Mouse (Mus musculus) layer of hippocampus, postnatal 25 days (tissue): ENCODE measurements at regions not wholly inside any gene's neighbourhood (a gene's known extent, or its start where the extent isn't known, plus 50 kb on each side); places are given as distances from the start of the nearest gene placed in this dataset.

Experiments used
- DNase-seq, 2 experiments: peaks; one replicate each; pipeline ENCODE4 v3.0.0; 2022; ENCODE audit warnings: mixed read lengths in 2 of 2, low spot score in 1 of 2; ENCODE audit errors: extremely low spot score in 1 of 2

GRCm38 (mm10) chr9:27242325-27242724, 56.7 kb upstream of the Igsf9b start:
- DNase-seq: no peak

GRCm38 (mm10) chr9:27240926-27241325, 58.1 kb upstream of the Igsf9b start:
- DNase-seq: no peak

GRCm38 (mm10) chr9:27240491-27240890, 58.5 kb upstream of the Igsf9b start:
- DNase-seq: no peak

- DNase-seq: no peak
Measured at GRCm38 (mm10) chr9:27232692-27233091, 66.3 kb upstream of the Igsf9b start.

GRCm38 (mm10) chr9:27227458-27227857, 71.5 kb upstream of the Igsf9b start:
- no peak for DNase-seq

GRCm38 (mm10) chr9:27221183-27221582, 66.0 kb upstream of the Jam3 start:
- peak in 1 of 2 experiments; percentile 16 for DNase-seq

- DNase-seq: no peak
Measured at GRCm38 (mm10) chr9:27216024-27216423, 60.8 kb upstream of the Jam3 start.

- DNase-seq: no peak
Measured at GRCm38 (mm10) chr9:27214023-27214422, 58.8 kb upstream of the Jam3 start.

- no peak for DNase-seq
Measured at GRCm38 (mm10) chr9:27208840-27209239, 53.6 kb upstream of the Jam3 start.
